Mouse (Mus musculus): ENCODE data around the gene Kif26b.

The Kif26b gene

GRCm38 (mm10) chr1:178528431-178529351 lies at the start of gene Kif26b:
Kif26b (plus strand) TSS chr1:178529125.
- DNase-seq (ENCODE audit: low spot score in 2 of 2): peak; percentile 29 to 55

- DNase-seq (ENCODE audit: low spot score in 2 of 2): no peak
Measured at GRCm38 (mm10) chr1:178483854-178484253, 45.1 kb upstream of the Kif26b start.

- no peak for DNase-seq (ENCODE audit: low spot score in 2 of 2)
Measured at GRCm38 (mm10) chr1:178485138-178485867, 43.6 kb upstream of the Kif26b start.

GRCm38 (mm10) chr1:178485868-178486220 lies 43.1 kb upstream of the Kif26b start:
- no peak for DNase-seq (ENCODE audit: low spot score in 2 of 2)

GRCm38 (mm10) chr1:178486828-178487227 lies 42.1 kb upstream of the Kif26b start:
- DNase-seq (ENCODE audit: low spot score in 2 of 2): peak; percentile 17 to 23

GRCm38 (mm10) chr1:178489127-178489526 lies 39.8 kb upstream of the Kif26b start:
- DNase-seq (ENCODE audit: low spot score in 2 of 2): no peak

GRCm38 (mm10) chr1:178491733-178492132 lies 37.2 kb upstream of the Kif26b start:
- no peak for DNase-seq (ENCODE audit: low spot score in 2 of 2)

- DNase-seq (ENCODE audit: low spot score in 2 of 2): no peak
Measured at GRCm38 (mm10) chr1:178492493-178492892, 36.4 kb upstream of the Kif26b start.

GRCm38 (mm10) chr1:178496186-178496585 lies 32.7 kb upstream of the Kif26b start:
- DNase-seq (ENCODE audit: low spot score in 2 of 2): no peak

- DNase-seq (ENCODE audit: low spot score in 2 of 2): no peak
Measured at GRCm38 (mm10) chr1:178496841-178497240, 32.1 kb upstream of the Kif26b start.

- DNase-seq (ENCODE audit: low spot score in 2 of 2): no peak
Measured at GRCm38 (mm10) chr1:178506938-178507337, 22.0 kb upstream of the Kif26b start.

GRCm38 (mm10) chr1:178512323-178513031 lies 16.4 kb upstream of the Kif26b start:
- DNase-seq (ENCODE audit: low spot score in 2 of 2): no peak

- DNase-seq (ENCODE audit: low spot score in 2 of 2): no peak
Measured at GRCm38 (mm10) chr1:178513954-178514353, 15.0 kb upstream of the Kif26b start.

GRCm38 (mm10) chr1:178515839-178516238 lies 13.1 kb upstream of the Kif26b start:
- DNase-seq (ENCODE audit: low spot score in 2 of 2): no peak

GRCm38 (mm10) chr1:178522389-178522788 lies 6.5 kb upstream of the Kif26b start:
- no peak for DNase-seq (ENCODE audit: low spot score in 2 of 2)

GRCm38 (mm10) chr1:178523152-178523551 lies 5.8 kb upstream of the Kif26b start:
- DNase-seq (ENCODE audit: low spot score in 2 of 2): no peak

GRCm38 (mm10) chr1:178527185-178527546 lies 1.8 kb upstream of the Kif26b start:
- DNase-seq (ENCODE audit: low spot score in 2 of 2): peak; percentile 54 to 65

GRCm38 (mm10) chr1:178527547-178528361 lies 1.2 kb upstream of the Kif26b start:
- peak; percentile 31 to 41 for DNase-seq (ENCODE audit: low spot score in 2 of 2)

- peak in 1 of 2 experiments; percentile 28 for DNase-seq (ENCODE audit: low spot score in 2 of 2)
Measured at GRCm38 (mm10) chr1:178529512-178530300, 781 bp downstream of the Kif26b start.

- peak; percentile 59 to 85 for DNase-seq (ENCODE audit: low spot score in 2 of 2)
Measured at GRCm38 (mm10) chr1:178530301-178531078, 1.6 kb downstream of the Kif26b start.

All from frontal cortex, postnatal 10 days (tissue).